Comparison of ENCODE assay signal across 9 mouse cellular contexts in the genomic region with DNA sequence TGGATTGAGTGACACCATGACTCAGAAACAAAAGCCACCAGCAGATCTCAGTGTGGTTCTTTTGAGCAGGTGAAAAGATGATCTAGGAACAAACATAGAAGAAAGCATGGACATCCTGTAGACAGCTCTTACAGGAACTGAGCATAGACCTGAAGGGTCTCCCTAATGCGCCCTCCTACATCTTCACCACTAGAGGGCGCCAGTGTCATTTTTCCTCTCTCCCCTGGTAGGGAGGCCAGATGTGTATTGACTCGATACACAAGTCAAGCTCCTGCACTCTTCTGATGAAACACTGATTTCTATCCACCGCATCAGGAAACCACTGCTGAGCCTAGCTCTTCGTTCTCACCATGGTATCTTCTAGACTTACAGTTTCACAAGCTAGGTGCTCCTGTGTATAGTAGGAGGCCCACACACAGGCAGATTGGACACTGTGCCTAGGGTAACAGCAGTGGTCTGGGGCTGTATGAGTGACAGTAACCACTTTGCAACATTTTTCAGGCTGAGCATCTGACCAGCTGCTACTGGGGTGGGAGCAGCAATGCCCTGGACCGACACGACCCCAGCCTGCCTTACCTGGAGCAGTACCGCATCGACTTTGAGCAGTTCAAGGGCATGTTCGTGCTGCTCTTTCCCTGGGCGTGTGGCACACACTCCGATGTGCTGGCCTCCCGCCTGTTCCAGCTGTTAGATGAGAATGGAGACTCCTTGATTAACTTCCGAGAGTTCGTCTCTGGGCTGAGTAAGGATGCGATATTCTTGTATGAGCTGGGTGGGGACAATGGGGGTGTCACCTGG. TPM values are rescaled to one million over a fixed set of nuclear protein-coding genes. Genes with fewer than 3 reads are reported as not detected.
A peak's percentile ranks its signal among the peaks of the same experiment; 100 is the strongest.
DNase-seq lines count a peak whose midpoint lies in the region; ATAC-seq and TF ChIP-seq lines count a peak whose summit lies in the region.
"Had no signal": no experiment of that assay in that cellular context is flagged by ENCODE, and none has a peak within 500 bp of the region (broad histone marks: within the 10 kb centered on the region; RNA-seq: fewer than 3 reads in every experiment).

No protein-coding gene starts in this region.

- H3K4me1 ChIP-seq in brown adipose tissue, adult 24 weeks (ENCODE audit: control insufficient read depth, insufficient read depth, insufficient read length, low read length): no peaks in the 10 kb centered on the region
- H3K4me1 ChIP-seq in lung, embryonic 15.5 days: no peaks in the 10 kb centered on the region

- no peak overlapping the region for H3K9ac ChIP-seq in lung, embryonic 15.5 days

- peak; percentile 98 for TF ChIP-seq CTCF in layer of hippocampus, adult 2 months (conservative IDR thresholded peaks at IDR 0.05)

- peak overlapping the region; percentile 87 for H3K27ac ChIP-seq in brown adipose tissue, adult 24 weeks (replicated peaks; ENCODE audit: low read depth, low read length)
- no peak overlapping the region for H3K27ac ChIP-seq in layer of hippocampus, adult 2 months
- H3K27ac ChIP-seq in lung, embryonic 15.5 days: no peak overlapping the region

- 0 out of 2 replicates have a peak overlapping the region, but pooled peaks have one; percentile 0 for H3K4me3 ChIP-seq in brown adipose tissue, adult 24 weeks (ENCODE audit: insufficient read depth, low read depth, low read length)
- H3K4me3 ChIP-seq in layer of hippocampus, adult 2 months: no peak overlapping the region
- H3K4me3 ChIP-seq in lung, embryonic 15.5 days: no peak overlapping the region
- H3K4me3 ChIP-seq: myocyte had no signal

- 69% methylated on average over 16 of the region's 16 CpGs for WGBS in lung, embryonic 15.5 days

- H3K36me3 ChIP-seq in lung, embryonic 15.5 days: no peaks in the 10 kb centered on the region

- DNase-seq in MN1 (ENCODE audit: low spot score): peak; percentile 68
- DNase-seq in layer of hippocampus, adult 2 months (ENCODE audit: low spot score in 2 of 2): peak; percentile 44 to 68
- peak; percentile 58 for DNase-seq in ovary, postnatal 14 days (ENCODE audit: low spot score)
- DNase-seq in thymus, postnatal 4 days: peak; percentile 75

- no peaks in the 10 kb centered on the region for H3K9me3 ChIP-seq in lung, embryonic 15.5 days

- peak; percentile 86 for ATAC-seq in erythroblast, adult 5-6 weeks (replicated peaks; ENCODE audit: low FRiP score, poor library complexity, severe bottlenecking)
- ATAC-seq in hematopoietic stem cell, adult 5-6 weeks (replicated peaks in 1 of 2; ENCODE audit: insufficient read depth in 1 of 2, low FRiP score in 2 of 2, low TSS enrichment in 1 of 2, low read depth in 1 of 2, poor library complexity in 2 of 2, severe bottlenecking in 2 of 2): peak; percentile 75 to 87
- peak; percentile 74; the same call in 1 of the 2 replicates for ATAC-seq in lung, embryonic 15.5 days (ENCODE audit: borderline replicate concordance, extremely low read depth, low FRiP score, low TSS enrichment)

- H3K27me3 ChIP-seq in lung, embryonic 15.5 days: no peaks in the 10 kb centered on the region

- no peak overlapping the region for H3K4me2 ChIP-seq in lung, embryonic 15.5 days

RNA-seq across cellular contexts. Expression of a gene that starts 29.5 kb away (rescaled TPM):
- 5,846 and 5,913 TPM in 2 replicates for polyA plus RNA-seq in brown adipose tissue, adult 24 weeks (2012; ENCODE audit: insufficient read depth, insufficient read length, missing spikeins)
- total RNA-seq in erythroblast, adult 5-6 weeks (2015; ENCODE audit: low replicate concordance): not detected in 2 replicates
- total RNA-seq in erythroblast, adult 5-6 weeks (2017; ENCODE audit: low replicate concordance): not detected in 2 replicates
- total RNA-seq in hematopoietic stem cell, adult 5-6 weeks (2017): not detected in 2 replicates
- total RNA-seq in layer of hippocampus, adult 2 months (2021): not detected
- not detected in 2 replicates for polyA plus RNA-seq in lung, embryonic 15.5 days (2015; fragmentation: Nextera tagmentation; extraction: Ambion mirVana)
- polyA plus RNA-seq: myocyte had no signal
